ENCODE assay signal across 11 mouse cellular contexts in the genomic region with DNA sequence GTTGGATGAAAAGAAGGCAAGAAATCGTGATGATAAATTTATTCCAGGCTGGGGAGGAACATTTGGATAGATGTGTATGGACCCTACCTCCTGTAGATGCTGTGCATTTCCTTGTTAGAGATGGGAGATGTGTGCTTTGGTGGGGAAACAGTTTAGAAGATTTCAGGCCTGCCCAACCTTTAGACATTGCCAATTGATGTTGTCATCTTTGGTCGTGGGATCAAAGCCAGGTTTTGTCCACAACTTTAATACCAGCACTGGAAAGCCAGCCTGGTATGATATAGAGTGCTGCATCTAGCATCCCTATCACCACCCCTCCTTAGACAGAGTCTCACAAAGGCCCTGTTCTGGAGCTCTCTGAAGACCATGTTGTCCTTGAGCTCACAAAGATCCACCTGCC. TPM values are rescaled to one million over a fixed set of nuclear protein-coding genes. Genes with fewer than 3 reads are reported as not detected.
DNase-seq lines count a peak whose midpoint lies in the region; ATAC-seq and TF ChIP-seq lines count a peak whose summit lies in the region.
"Had no signal": no experiment of that assay in that cellular context is flagged by ENCODE, and none has a peak within 500 bp of the region (broad histone marks: within the 10 kb centered on the region; RNA-seq: fewer than 3 reads in every experiment).

No protein-coding gene starts in this region.

- ATAC-seq in cerebellum, adult (ENCODE audit: insufficient number of reproducible peaks, low FRiP score, low TSS enrichment) = no peak
- ATAC-seq in intestine, postnatal 0 days = no peak
- no peak for ATAC-seq in intestine, embryonic 16.5 days
- no peak for ATAC-seq in hindbrain, postnatal 0 days
- no peak for ATAC-seq in midbrain, postnatal 0 days (ENCODE audit: low FRiP score)

- no peak for TF ChIP-seq CTCF in intestine, postnatal 0 days (IDR thresholded peaks at IDR 0.05; ENCODE audit: low read depth)
- TF ChIP-seq CTCF in hindbrain, postnatal 0 days (IDR thresholded peaks at IDR 0.05; ENCODE audit: low read depth) = no peak
- TF ChIP-seq CTCF in midbrain, postnatal 0 days (IDR thresholded peaks at IDR 0.05) = no peak

- H3K36me3 ChIP-seq in intestine, postnatal 0 days (ENCODE audit: control insufficient read depth, insufficient read depth) = peaks cover 11% of the 10 kb centered on the region
- H3K36me3 ChIP-seq in intestine, embryonic 16.5 days (ENCODE audit: control insufficient read depth, insufficient read depth, low read length) = 0 out of 2 replicates have a peak, but pooled peaks cover 4% of the 10 kb centered on the region
- H3K36me3 ChIP-seq in hindbrain, postnatal 0 days (ENCODE audit: insufficient read depth, low read length) = peaks cover 9% of the 10 kb centered on the region; the same call in 1 of the 2 replicates
- peaks cover 10% of the 10 kb centered on the region for H3K36me3 ChIP-seq in midbrain, postnatal 0 days (ENCODE audit: insufficient read depth, low read length)

- no peak overlapping the region for H3K27ac ChIP-seq in intestine, postnatal 0 days (ENCODE audit: low read depth, low read length)
- H3K27ac ChIP-seq in intestine, embryonic 16.5 days (ENCODE audit: low read length) = no peak overlapping the region
- H3K27ac ChIP-seq in hindbrain, postnatal 0 days = no peak overlapping the region
- no peak overlapping the region for H3K27ac ChIP-seq in midbrain, postnatal 0 days (ENCODE audit: low read depth, low read length)

- peaks cover 4% of the 10 kb centered on the region; the same call in 1 of the 2 replicates for H3K4me1 ChIP-seq in intestine, postnatal 0 days (replicated peaks; ENCODE audit: control insufficient read depth, insufficient read depth, low read length)
- peaks cover 18% of the 10 kb centered on the region for H3K4me1 ChIP-seq in intestine, embryonic 16.5 days (ENCODE audit: control insufficient read depth, insufficient read depth, low read length)
- peaks cover 6% of the 10 kb centered on the region; the same call in 1 of the 2 replicates for H3K4me1 ChIP-seq in hindbrain, postnatal 0 days (ENCODE audit: insufficient read depth, low read length)
- peaks cover 4% of the 10 kb centered on the region for H3K4me1 ChIP-seq in midbrain, postnatal 0 days (ENCODE audit: insufficient read depth, low read length)

- no peaks in the 10 kb centered on the region for H3K27me3 ChIP-seq in intestine, postnatal 0 days (replicated peaks; ENCODE audit: control insufficient read depth, insufficient read depth, low read length)
- H3K27me3 ChIP-seq in intestine, embryonic 16.5 days (replicated peaks; ENCODE audit: control insufficient read depth, insufficient read depth, low read length) = no peaks in the 10 kb centered on the region
- no peaks in the 10 kb centered on the region for H3K27me3 ChIP-seq in hindbrain, postnatal 0 days (ENCODE audit: insufficient read depth, low read length)
- H3K27me3 ChIP-seq in midbrain, postnatal 0 days (ENCODE audit: insufficient read depth, low read length) = no peaks in the 10 kb centered on the region

- no peaks in the 10 kb centered on the region for H3K9me3 ChIP-seq in intestine, postnatal 0 days (ENCODE audit: control insufficient read depth)
- no peaks in the 10 kb centered on the region for H3K9me3 ChIP-seq in intestine, embryonic 16.5 days (ENCODE audit: control insufficient read depth, low read length)
- no peaks in the 10 kb centered on the region for H3K9me3 ChIP-seq in hindbrain, postnatal 0 days (ENCODE audit: low read length)
- no peaks in the 10 kb centered on the region for H3K9me3 ChIP-seq in midbrain, postnatal 0 days (ENCODE audit: low read length)

- H3K4me2 ChIP-seq in intestine, postnatal 0 days (replicated peaks; ENCODE audit: low read depth) = peak overlapping the region; percentile 90
- no peak overlapping the region for H3K4me2 ChIP-seq in intestine, embryonic 16.5 days (ENCODE audit: low read depth, low read length)
- peak overlapping the region; percentile 86; the same call in 1 of the 2 replicates for H3K4me2 ChIP-seq in hindbrain, postnatal 0 days (ENCODE audit: low read depth, low read length)
- H3K4me2 ChIP-seq in midbrain, postnatal 0 days (ENCODE audit: low read depth, low read length, poor library complexity, severe bottlenecking) = 0 out of 2 replicates have a peak overlapping the region, but pooled peaks have one; percentile 80

- DNase-seq in cerebellum, adult 9-10 months = peak; percentile 13
- DNase-seq in hindbrain, postnatal 0 days (ENCODE audit: low spot score) = no peak
- no peak for DNase-seq in midbrain, postnatal 0 days (ENCODE audit: low spot score)
- no peak for DNase-seq in ovary, postnatal 36 days (ENCODE audit: low spot score)
- no peak for DNase-seq in thymus, postnatal 4 days
- DNase-seq: B cell, adult 2 months; kidney, adult 2 months; thymus, postnatal 25 days had no signal

- no peak overlapping the region for H3K9ac ChIP-seq in intestine, postnatal 0 days (ENCODE audit: low read depth, low read length)
- H3K9ac ChIP-seq in intestine, embryonic 16.5 days (ENCODE audit: low read depth, low read length) = no peak overlapping the region
- H3K9ac ChIP-seq in hindbrain, postnatal 0 days (replicated peaks; ENCODE audit: low read length) = no peak overlapping the region
- no peak overlapping the region for H3K9ac ChIP-seq in midbrain, postnatal 0 days (replicated peaks; ENCODE audit: low read length, poor library complexity, severe bottlenecking)

- H3K4me3 ChIP-seq in intestine, postnatal 0 days (ENCODE audit: low read depth, low read length) = no peak overlapping the region; the same call in 1 of the 2 replicates
- no peak overlapping the region for H3K4me3 ChIP-seq in intestine, embryonic 16.5 days (ENCODE audit: low read length)
- no peak overlapping the region for H3K4me3 ChIP-seq in hindbrain, postnatal 0 days (ENCODE audit: low read length)
- H3K4me3 ChIP-seq in midbrain, postnatal 0 days (ENCODE audit: low read depth, low read length) = no peak overlapping the region

- WGBS in intestine, postnatal 0 days = 83% methylated on average over 2 of the region's 2 CpGs
- WGBS in intestine, embryonic 16.5 days = 80% methylated on average over 2 of the region's 2 CpGs
- WGBS in hindbrain, postnatal 0 days = 81% methylated on average over 2 of the region's 2 CpGs
- 78% methylated on average over 2 of the region's 2 CpGs for WGBS in midbrain, postnatal 0 days

RNA-seq across cellular contexts. Expression of gene Wdr3, which starts 1.3 kb away (rescaled TPM):
- polyA plus RNA-seq in intestine, postnatal 0 days (2015; fragmentation: Nextera tagmentation; extraction: Ambion mirVana) = 10.1 TPM in 2 replicates
- polyA plus RNA-seq in intestine, embryonic 16.5 days (2015; fragmentation: Nextera tagmentation; extraction: Ambion mirVana) = 34.9 and 35.4 TPM in 2 replicates
- 12.4 and 16.0 TPM in 2 replicates for total RNA-seq in hindbrain, postnatal 0 days (2014; rRNA removed)
- 22.1 and 22.5 TPM in 2 replicates for polyA plus RNA-seq in hindbrain, postnatal 0 days (2015; fragmentation: Nextera tagmentation; extraction: Ambion mirVana)
- total RNA-seq in midbrain, postnatal 0 days (2014; rRNA removed) = 13.8 and 20.0 TPM in 2 replicates
- 20.6 and 22.9 TPM in 2 replicates for polyA plus RNA-seq in midbrain, postnatal 0 days (2015; fragmentation: Nextera tagmentation; extraction: Ambion mirVana)

RNA-seq across cellular contexts. Expression of gene Gdap2, which starts 1.4 kb away (rescaled TPM):
- polyA plus RNA-seq in intestine, postnatal 0 days (2015; fragmentation: Nextera tagmentation; extraction: Ambion mirVana) = 65.6 TPM in 2 replicates
- 38.2 and 43.2 TPM in 2 replicates for polyA plus RNA-seq in intestine, embryonic 16.5 days (2015; fragmentation: Nextera tagmentation; extraction: Ambion mirVana)
- total RNA-seq in hindbrain, postnatal 0 days (2014; rRNA removed) = 31.7 and 36.4 TPM in 2 replicates
- 28.2 and 29.9 TPM in 2 replicates for polyA plus RNA-seq in hindbrain, postnatal 0 days (2015; fragmentation: Nextera tagmentation; extraction: Ambion mirVana)
- 33.8 and 47.3 TPM in 2 replicates for total RNA-seq in midbrain, postnatal 0 days (2014; rRNA removed)
- polyA plus RNA-seq in midbrain, postnatal 0 days (2015; fragmentation: Nextera tagmentation; extraction: Ambion mirVana) = 21.6 and 24.4 TPM in 2 replicates
